Mouse (Mus musculus) forebrain, embryonic 14.5 days (tissue): ENCODE measurements around the gene Mical3. TPM values are rescaled to one million over a fixed set of nuclear protein-coding genes. Genes with fewer than 3 reads are reported as not detected.
A peak's percentile ranks its signal among the peaks of the same experiment; 100 is the strongest.

ENCODE experiments used
- ATAC-seq: fragments of 200-750 bp; cut with Nextera tagmentation; 2 replicates; pipeline ENCODE4 v1.8.0; 2017; ENCODE audit warnings: mild to moderate bottlenecking, moderate library complexity
- DNase-seq: peaks from one replicate; pipeline ENCODE4 v3.0.0-alpha.2; 2015; ENCODE audit warnings: low spot score
- H3K27ac ChIP-seq: fragments of 300-500 bp; sonication (generic); 2 replicates; pipeline ENCODE4 v1.5.1; 2014; ENCODE audit warnings: low read depth, mild to moderate bottlenecking, control low read depth, low read length, moderate library complexity
- H3K27me3 ChIP-seq: fragments of 300-500 bp; sonication (generic); replicated peaks from 2 replicates; pipeline ENCODE4 v1.6.1; 2014; ENCODE audit warnings: low read length, control low read depth, mixed read lengths; ENCODE audit not compliant: control insufficient read depth, insufficient read depth
- H3K36me3 ChIP-seq: fragments of 300-500 bp; sonication (generic); 2 replicates; pipeline ENCODE4 v1.6.1; 2014; ENCODE audit warnings: low read length, control low read depth; ENCODE audit not compliant: control insufficient read depth, insufficient read depth
- H3K4me1 ChIP-seq: fragments of 300-500 bp; sonication (generic); 2 replicates; pipeline ENCODE4 v1.6.1; 2014; ENCODE audit warnings: antibody characterized with exemption, low read length, control low read depth; ENCODE audit not compliant: control insufficient read depth, insufficient read depth
- H3K4me2 ChIP-seq: fragments of 300-500 bp; sonication (generic); 2 replicates; pipeline ENCODE4 v1.6.1; 2014; ENCODE audit warnings: mild to moderate bottlenecking, control low read depth, low read length
- H3K4me3 ChIP-seq: fragments of 300-500 bp; sonication (generic); 2 replicates; pipeline ENCODE4 v1.5.1; 2014; ENCODE audit warnings: low read depth, low read length, control low read depth
- H3K9ac ChIP-seq: fragments of 300-500 bp; sonication (generic); 2 replicates; pipeline ENCODE4 v1.6.1; 2014; ENCODE audit warnings: mild to moderate bottlenecking, low read length, control low read depth, moderate library complexity
- H3K9me3 ChIP-seq: fragments of 300-500 bp; sonication (generic); replicated peaks from 2 replicates; pipeline ENCODE4 v1.6.1; 2016; ENCODE audit warnings: low read length, control low read depth, mixed read lengths; ENCODE audit not compliant: control insufficient read depth
- WGBS: fragments of 180-500 bp; shearing (Covaris S2); extraction: QIAGEN DNeasy Blood & Tissue Kit; methylation state at CpG from one replicate; pipeline ENCODE4 v1.1.7; 2014; 5-methylcytosine and 5-hydroxymethylcytosine counted together
- polyA plus RNA-seq: library from polyadenylated mRNA; unstranded; fragments of >200 nt; fragmentation: Nextera tagmentation; extraction: Ambion mirVana; gene quantifications from 2 replicates; pipeline ENCODE4 v1.2.1, GENCODE M21; 2014

Gene Mical3
- polyA plus RNA-seq, 1 experiment from 2014 or later: 19.4 TPM

DNA sequence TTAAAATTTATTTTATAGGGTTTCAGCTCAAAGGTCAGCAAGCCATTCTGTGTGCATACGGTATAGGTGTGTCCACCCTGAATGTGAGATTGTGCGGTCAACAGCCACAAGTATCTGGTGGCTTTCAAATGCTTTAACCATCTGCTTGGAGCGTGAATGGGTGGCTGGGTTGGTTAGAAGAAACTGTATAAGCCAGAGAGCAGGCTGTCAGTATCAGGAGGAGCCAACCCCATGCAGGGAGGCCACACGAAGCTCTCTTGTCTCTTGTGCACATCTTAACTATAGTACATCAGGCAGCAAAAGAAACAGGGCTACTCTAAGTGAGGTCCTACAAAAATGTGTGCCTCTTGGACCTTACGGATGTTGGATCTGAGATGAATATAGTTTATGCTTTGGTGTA, 114.7 kb downstream of the Mical3 start:
- ATAC-seq: no peak
- Histone ChIP-seq H3K4me1 (no peaks in the 10 kb centered on the region), H3K27me3 (no peaks in the 10 kb centered on the region), H3K27ac (no peak overlapping the region), H3K9ac (no peak overlapping the region), H3K4me3 (no peak overlapping the region), H3K9me3 (no peaks in the 10 kb centered on the region), H3K4me2 (no peak overlapping the region), H3K36me3 (peaks cover 59% of the 10 kb centered on the region)
- DNase-seq: no peak
- WGBS: 86% methylated on average over 5 of the region's 5 CpGs

DNA sequence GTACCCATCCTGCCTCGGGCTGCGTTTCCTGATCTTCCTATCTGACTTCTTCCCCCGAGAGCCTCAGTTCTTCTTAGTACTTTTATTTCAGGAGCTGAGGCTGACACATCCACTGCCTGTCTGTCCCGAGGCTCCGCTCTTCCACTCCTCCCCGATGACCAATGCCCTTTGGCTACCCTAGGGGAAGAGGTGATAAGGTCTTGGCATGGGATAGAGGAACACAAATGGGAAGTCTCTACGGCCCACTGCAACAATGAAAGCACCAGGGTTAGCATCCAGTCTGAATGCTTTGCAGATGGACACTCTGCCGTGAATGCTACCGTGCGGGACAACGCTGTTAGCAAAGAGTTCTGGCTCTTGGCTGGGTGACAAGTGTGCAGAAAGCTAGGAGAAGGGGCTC, 116.5 kb downstream of the Mical3 start:
- Histone ChIP-seq H3K9me3 (no peaks in the 10 kb centered on the region), H3K4me2 (no peak overlapping the region), H3K4me3 (no peak overlapping the region), H3K4me1 (no peaks in the 10 kb centered on the region), H3K27ac (no peak overlapping the region), H3K27me3 (no peaks in the 10 kb centered on the region), H3K9ac (no peak overlapping the region), H3K36me3 (peaks cover 48% of the 10 kb centered on the region)
- ATAC-seq: no peak
- no peak for DNase-seq
- WGBS: 84% methylated on average over 11 of the region's 11 CpGs

DNA sequence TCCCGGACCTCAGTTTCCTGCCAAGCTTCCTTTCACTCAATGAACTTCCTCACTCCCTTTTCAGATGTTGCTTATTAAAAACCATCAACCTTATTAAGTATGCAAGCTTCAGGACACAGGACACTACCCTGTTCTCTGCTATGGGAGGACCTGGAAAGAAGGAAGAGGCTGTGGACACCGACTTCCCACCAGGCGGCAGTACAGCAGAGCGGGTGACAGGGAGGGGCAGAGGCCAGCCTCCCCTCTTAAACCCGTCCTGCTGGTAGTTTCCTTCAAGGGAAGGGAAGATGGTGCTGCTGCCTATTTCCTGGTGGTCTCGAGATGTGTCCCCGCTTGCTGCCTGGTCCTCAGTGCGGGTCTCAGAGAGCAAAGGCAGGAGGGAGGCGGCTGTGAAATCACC, 117.0 kb downstream of the Mical3 start:
- H3K4me3 ChIP-seq: no peak overlapping the region
- DNase-seq: peak; percentile 28
- 56% methylated on average over 9 of the region's 9 CpGs for WGBS
- no peaks in the 10 kb centered on the region for H3K9me3 ChIP-seq
- H3K9ac ChIP-seq: no peak overlapping the region
- H3K4me1 ChIP-seq: no peaks in the 10 kb centered on the region
- H3K27ac ChIP-seq: no peak overlapping the region
- H3K4me2 ChIP-seq: no peak overlapping the region
- H3K27me3 ChIP-seq: no peaks in the 10 kb centered on the region
- H3K36me3 ChIP-seq: peaks cover 47% of the 10 kb centered on the region
- no peak for ATAC-seq

DNA sequence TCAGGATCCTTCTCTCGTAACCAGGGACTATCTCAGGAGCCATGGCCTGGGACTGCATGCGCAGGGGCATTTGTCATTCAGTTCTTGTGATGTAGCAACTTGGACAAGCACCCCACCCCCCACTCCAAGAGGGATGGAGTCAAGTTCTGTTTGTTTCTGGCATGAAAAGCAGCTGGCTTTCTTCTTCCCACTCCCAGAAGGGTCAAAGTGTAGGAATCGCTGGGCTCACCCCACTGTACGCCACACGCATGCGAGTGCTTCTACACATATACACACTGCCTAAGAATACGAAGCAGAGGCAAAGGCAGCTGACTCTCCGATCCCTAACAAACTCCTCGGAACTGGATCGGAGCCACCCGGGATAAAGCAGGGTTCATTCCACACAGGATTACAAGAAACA, 119.1 kb downstream of the Mical3 start:
- H3K4me1 ChIP-seq: no peaks in the 10 kb centered on the region
- peaks cover 47% of the 10 kb centered on the region for H3K36me3 ChIP-seq
- no peak overlapping the region for H3K9ac ChIP-seq
- no peak overlapping the region for H3K27ac ChIP-seq
- H3K27me3 ChIP-seq: no peaks in the 10 kb centered on the region
- WGBS: 93% methylated on average over 11 of the region's 11 CpGs
- DNase-seq: no peak
- no peak overlapping the region for H3K4me2 ChIP-seq
- no peak overlapping the region for H3K4me3 ChIP-seq
- H3K9me3 ChIP-seq: no peaks in the 10 kb centered on the region
- ATAC-seq: no peak

DNA sequence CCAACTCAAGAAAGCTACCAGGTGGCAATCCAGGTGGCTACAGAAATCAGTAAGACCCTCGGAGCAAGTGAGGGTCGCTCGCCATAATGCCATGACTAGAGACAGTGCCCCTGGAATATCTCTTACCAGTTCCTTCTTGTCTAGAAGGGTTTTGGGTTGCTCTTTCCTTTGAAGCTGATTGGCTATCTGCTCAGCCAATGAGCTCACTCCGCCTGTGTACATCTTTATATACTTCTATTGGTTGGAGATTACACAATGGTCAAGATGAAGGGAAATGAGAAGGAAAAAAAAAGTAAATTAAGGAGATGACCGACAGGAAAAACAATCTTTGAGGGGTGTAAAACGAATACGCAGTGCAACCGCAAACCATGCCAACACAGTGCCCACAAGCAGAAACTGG, 121.1 kb downstream of the Mical3 start:
- DNase-seq (no peak), ATAC-seq (no peak)
- Histone ChIP-seq H3K36me3 (peaks cover 35% of the 10 kb centered on the region), H3K4me1 (no peaks in the 10 kb centered on the region), H3K4me2 (no peak overlapping the region), H3K9me3 (no peaks in the 10 kb centered on the region), H3K9ac (no peak overlapping the region), H3K27me3 (no peaks in the 10 kb centered on the region), H3K4me3 (no peak overlapping the region), H3K27ac (no peak overlapping the region)
- WGBS: 94% methylated on average over 8 of the region's 8 CpGs

DNA sequence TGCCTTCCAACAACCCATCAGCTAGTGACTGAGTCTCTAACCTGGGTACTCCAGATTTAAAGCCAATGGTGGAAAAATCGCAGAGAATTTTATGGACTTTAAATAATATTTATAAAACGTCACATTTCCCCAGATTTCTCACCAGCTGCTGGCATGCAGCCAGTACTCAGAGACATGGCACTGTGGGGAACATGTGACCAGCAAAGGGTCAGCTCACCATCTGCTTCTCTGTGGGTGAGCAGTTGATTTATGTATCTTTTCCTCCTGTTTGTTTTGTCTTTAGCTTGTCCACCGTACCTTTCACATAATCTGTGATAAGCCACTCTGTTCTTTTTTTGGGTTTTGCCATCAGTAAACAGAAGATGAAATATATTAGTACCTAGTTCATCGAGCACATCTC, 125.8 kb downstream of the Mical3 start:
- DNase-seq: peak; percentile 53
- Histone ChIP-seq H3K9ac (no peak overlapping the region), H3K4me1 (no peaks in the 10 kb centered on the region), H3K27ac (no peak overlapping the region), H3K36me3 (peaks cover 47% of the 10 kb centered on the region), H3K9me3 (no peaks in the 10 kb centered on the region), H3K27me3 (no peaks in the 10 kb centered on the region), H3K4me2 (no peak overlapping the region), H3K4me3 (no peak overlapping the region)
- 76% methylated on average over 4 of the region's 4 CpGs for WGBS
- no peak; the same call in 1 of the 2 replicates for ATAC-seq

DNA sequence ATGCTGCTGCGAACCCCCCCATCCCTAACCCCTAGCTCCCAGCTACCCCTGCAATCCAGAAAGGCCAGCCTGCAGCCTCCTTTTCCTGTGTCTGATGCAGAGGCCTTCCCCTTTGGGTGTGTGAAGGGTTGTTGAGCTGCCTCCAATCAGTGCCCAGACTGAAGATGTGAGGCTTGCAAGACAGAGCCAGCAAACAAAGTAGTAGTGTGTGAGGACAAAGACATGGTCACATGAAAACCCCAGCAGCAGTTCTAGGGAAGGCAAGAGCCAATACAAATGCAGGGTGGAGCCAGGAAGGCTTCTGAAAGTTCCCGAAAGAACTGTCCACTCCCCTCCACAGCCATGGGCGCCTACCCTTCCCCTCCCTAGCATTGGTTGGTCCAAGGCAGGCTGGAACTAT, 127.8 kb downstream of the Mical3 start:
- H3K4me3 ChIP-seq: no peak overlapping the region
- H3K36me3 ChIP-seq: peaks cover 47% of the 10 kb centered on the region
- no peak overlapping the region for H3K9ac ChIP-seq
- H3K4me2 ChIP-seq: no peak overlapping the region
- no peaks in the 10 kb centered on the region for H3K27me3 ChIP-seq
- H3K4me1 ChIP-seq: no peaks in the 10 kb centered on the region
- DNase-seq (no peak), ATAC-seq (no peak)
- H3K27ac ChIP-seq: no peak overlapping the region
- H3K9me3 ChIP-seq: no peaks in the 10 kb centered on the region
- 69% methylated on average over 3 of the region's 3 CpGs for WGBS

DNA sequence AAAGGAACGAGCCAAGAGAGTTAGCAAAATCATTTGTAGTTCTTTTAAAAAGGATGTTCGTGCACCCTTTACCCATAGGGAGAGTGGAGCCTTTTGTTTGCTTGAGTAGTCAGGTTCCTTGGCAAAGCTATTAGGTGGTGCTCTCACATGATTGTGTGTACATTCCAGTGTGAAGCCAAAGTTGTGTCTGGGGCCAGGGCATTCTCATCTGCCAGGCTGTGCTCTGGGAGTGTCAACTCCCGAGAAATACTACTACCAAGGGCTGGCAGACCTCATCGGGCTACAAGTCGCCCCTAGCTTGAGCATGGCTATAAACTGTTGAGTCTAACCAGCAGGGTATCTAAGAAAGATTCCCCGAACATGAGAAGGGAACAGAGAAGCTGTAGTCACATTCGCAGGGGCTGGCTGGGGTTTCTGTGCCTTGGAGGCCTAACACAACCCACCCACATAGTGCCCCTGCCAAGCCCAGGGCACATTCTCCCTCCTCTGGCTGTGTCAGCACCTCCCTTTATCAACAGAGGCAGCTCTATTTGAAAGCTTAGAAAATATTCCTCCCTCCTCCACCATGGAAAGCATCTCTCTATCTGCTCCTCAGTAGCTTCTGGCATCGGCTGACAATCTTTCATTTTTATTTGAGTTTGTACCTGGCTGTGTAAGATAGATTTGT, 130.8 kb downstream of the Mical3 start:
- Histone ChIP-seq H3K4me1 (no peaks in the 10 kb centered on the region), H3K9ac (no peak overlapping the region), H3K27me3 (no peaks in the 10 kb centered on the region), H3K4me2 (no peak overlapping the region), H3K27ac (no peak overlapping the region), H3K4me3 (no peak overlapping the region), H3K9me3 (no peaks in the 10 kb centered on the region), H3K36me3 (peaks cover 34% of the 10 kb centered on the region)
- no peak for DNase-seq
- no peak for ATAC-seq
- WGBS: 87% methylated on average over 8 of the region's 8 CpGs

DNA sequence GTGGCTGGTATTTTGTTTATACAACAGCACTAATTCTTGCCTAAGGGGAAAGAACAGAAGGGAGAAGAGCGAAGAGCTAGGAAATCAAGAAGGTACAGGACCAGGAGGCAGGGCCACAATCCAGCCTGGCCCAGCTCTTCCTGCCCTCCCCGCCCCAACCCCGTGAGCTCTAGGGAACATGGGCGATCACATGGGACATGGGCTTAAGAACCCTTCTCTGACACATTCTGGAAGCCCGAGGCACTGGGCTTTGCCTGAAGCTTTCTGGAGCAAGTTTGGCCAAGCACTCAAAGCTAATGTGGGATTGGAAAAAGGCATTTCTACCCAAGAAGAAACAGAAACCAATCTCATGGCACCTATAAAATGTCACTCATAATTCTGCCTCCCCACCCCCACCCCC, 131.7 kb downstream of the Mical3 start:
- Histone ChIP-seq H3K4me2 (no peak overlapping the region), H3K27ac (no peak overlapping the region), H3K27me3 (no peaks in the 10 kb centered on the region), H3K4me1 (no peaks in the 10 kb centered on the region), H3K9ac (no peak overlapping the region), H3K9me3 (no peaks in the 10 kb centered on the region), H3K4me3 (no peak overlapping the region), H3K36me3 (peaks cover 34% of the 10 kb centered on the region)
- DNase-seq (no peak), ATAC-seq (no peak)
- 81% methylated on average over 5 of the region's 5 CpGs for WGBS
